Mouse (Mus musculus): Measurements from ENCODE around the gene Akap11. TPM values are rescaled to one million over a fixed set of nuclear protein-coding genes. Genes with fewer than 3 reads are reported as not detected.

Akap11 gene
- polyA plus RNA-seq, 1 experiment: 69.6 TPM

DNA sequence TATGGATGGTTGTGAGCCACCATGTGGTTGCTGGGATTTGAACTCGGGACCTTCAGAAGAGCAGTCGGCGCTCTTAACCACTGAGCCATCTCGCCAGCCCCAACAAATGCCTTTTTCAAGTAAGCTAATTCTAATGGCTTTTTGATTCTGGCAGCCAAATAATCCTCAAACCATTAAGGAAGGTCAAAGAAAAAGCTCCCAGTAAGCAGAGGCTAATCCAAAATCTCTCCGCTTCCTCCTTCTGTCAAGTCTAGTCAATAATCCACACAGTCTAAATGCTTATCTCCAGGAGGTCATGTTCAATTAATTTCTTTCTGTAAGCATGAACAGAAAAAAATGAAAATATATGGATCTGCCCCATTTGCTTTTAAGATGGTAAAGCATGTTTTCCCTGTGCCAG lies 2.0 kb downstream of the Akap11 start:
- Histone ChIP-seq H3K27ac (ENCODE audit: insufficient read depth, low read depth, low read length) (no peak overlapping the region), H3K4me1 (ENCODE audit: control insufficient read depth, insufficient read depth, low read length) (peaks cover 6% of the 10 kb centered on the region), H3K4me3 (ENCODE audit: insufficient read depth, low read depth, low read length) (no peak overlapping the region)
- TF ChIP-seq CTCF (IDR thresholded peaks at IDR 0.05; ENCODE audit: insufficient read depth, low read depth, low read length) (no peak), POLR2A (IDR thresholded peaks at IDR 0.05; ENCODE audit: insufficient read depth, low read depth, low read length) (no peak)
- WGBS: 91% methylated on average over 5 of the region's 5 CpGs

DNA sequence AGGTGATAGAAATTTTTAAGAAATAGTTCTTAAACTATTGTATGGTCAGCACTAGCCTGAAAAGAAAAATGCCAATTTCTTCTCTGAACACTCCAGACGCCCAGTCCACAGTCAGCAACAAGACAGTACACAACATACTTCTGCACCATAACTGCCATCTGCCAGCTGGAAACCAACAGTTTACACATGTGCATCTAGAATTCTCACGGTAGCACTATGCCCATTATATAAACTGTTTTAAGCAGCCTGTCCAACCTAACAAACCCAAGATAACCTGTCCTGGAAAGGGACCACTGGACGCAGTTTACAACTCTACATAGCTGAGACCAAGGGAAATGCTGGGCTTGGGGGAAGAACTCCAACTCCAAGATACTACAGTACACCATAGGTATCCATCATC lies 2.9 kb downstream of the Akap11 start:
- Histone ChIP-seq H3K27ac (ENCODE audit: insufficient read depth, low read depth, low read length) (no peak overlapping the region), H3K4me3 (ENCODE audit: insufficient read depth, low read depth, low read length) (no peak overlapping the region), H3K4me1 (ENCODE audit: control insufficient read depth, insufficient read depth, low read length) (peaks cover 5% of the 10 kb centered on the region)
- no peak for TF ChIP-seq CTCF (IDR thresholded peaks at IDR 0.05; ENCODE audit: insufficient read depth, low read depth, low read length)
- no peak for TF ChIP-seq POLR2A (IDR thresholded peaks at IDR 0.05; ENCODE audit: insufficient read depth, low read depth, low read length)
- WGBS: 82% methylated on average over 3 of the region's 3 CpGs

DNA sequence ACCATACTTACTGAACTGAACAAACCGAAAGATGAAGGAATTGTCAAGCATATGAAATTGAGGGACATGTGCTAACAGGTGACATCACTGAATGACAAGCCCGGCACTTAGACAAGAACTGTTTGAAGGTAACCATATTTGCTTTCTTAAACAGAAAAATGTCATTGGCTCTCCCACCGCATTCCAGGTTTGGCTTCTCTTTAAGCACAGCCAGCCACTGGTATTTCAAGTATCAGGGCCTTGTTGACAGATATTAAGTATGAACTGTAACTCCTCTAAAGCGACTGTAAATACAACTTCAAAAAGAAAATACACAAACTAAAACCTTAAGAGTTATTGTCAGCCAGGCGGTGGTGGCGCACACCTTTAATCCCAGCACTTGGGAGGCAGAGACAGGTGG lies 4.3 kb downstream of the Akap11 start:
- no peak overlapping the region for H3K27ac ChIP-seq (ENCODE audit: insufficient read depth, low read depth, low read length)
- WGBS: 94% methylated on average over 6 of the region's 6 CpGs
- TF ChIP-seq POLR2A (IDR thresholded peaks at IDR 0.05; ENCODE audit: insufficient read depth, low read depth, low read length): no peak
- no peak for TF ChIP-seq CTCF (IDR thresholded peaks at IDR 0.05; ENCODE audit: insufficient read depth, low read depth, low read length)
- H3K4me3 ChIP-seq (ENCODE audit: insufficient read depth, low read depth, low read length): no peak overlapping the region
- peaks cover 3% of the 10 kb centered on the region; the same call in 1 of the 2 replicates for H3K4me1 ChIP-seq (ENCODE audit: control insufficient read depth, insufficient read depth, low read length)

DNA sequence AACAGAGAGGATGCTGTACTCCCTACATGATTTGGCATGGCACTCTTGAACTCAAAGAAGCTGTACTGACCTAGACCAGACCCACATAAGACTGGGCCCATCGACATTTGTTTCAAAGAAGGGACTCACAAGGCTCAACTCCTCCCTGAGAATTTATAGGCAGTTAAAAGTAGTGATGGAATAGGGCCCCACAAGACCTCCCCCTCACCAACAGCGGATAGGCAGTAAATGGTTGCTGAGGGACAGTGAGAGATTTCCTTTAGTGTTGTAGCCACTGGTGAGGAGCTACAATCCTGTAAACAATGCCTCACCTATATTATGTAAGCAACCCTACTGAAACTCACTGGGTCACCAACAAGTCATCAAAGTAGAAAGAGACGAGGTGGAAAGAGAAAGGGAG lies 6.4 kb downstream of the Akap11 start:
- no peak overlapping the region for H3K27ac ChIP-seq (ENCODE audit: insufficient read depth, low read depth, low read length)
- TF ChIP-seq POLR2A (IDR thresholded peaks at IDR 0.05; ENCODE audit: insufficient read depth, low read depth, low read length): no peak
- TF ChIP-seq CTCF (IDR thresholded peaks at IDR 0.05; ENCODE audit: insufficient read depth, low read depth, low read length): no peak
- H3K4me3 ChIP-seq (ENCODE audit: insufficient read depth, low read depth, low read length): no peak overlapping the region
- WGBS: 80% methylated on average over 3 of the region's 3 CpGs
- peaks cover 15% of the 10 kb centered on the region for H3K4me1 ChIP-seq (ENCODE audit: control insufficient read depth, insufficient read depth, low read length)

DNA sequence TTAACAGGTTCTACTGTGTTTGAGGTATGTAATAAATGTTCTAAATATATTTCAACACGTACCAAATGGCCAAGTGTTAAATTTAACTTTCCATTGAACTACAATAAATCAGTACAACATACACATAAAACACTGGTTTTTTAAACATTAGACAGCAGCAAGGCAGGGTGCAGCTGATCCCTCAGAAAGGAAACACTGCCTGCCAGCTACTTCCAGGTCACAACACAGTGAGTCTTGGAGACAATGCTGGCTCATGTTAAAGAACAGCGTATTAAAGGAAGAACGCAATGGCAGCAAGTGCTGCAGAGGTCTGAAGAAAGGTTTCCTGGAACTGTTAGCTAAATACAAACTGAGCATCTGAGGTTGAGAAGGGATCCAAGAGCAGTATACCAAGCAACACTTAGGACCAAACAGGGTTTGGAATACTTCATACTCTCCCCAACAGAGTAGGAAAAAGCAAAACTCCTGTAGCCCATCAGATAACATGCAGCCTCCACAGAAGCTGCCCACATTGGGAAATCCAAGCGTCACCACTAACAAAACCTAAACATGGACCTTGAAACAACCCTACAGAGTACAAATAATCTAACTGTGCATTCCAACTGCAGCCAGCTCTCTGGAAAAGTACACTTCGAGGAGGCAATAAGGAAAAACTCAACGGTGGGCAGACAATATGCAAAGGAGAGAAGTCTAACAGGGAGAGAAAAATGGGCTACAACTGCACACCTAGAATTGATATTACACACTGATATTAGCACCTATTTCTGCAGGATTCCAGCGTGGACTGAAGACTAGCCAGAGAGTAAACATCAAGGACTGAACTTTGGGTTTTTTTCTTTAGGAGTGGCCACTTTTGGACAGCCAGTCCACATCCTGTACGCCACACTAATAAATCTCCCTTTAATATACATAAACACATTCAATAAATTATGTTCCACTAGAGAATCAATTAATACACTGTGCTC lies 7.9 kb downstream of the Akap11 start:
- Histone ChIP-seq H3K27ac (ENCODE audit: insufficient read depth, low read depth, low read length) (no peak overlapping the region), H3K4me1 (ENCODE audit: control insufficient read depth, insufficient read depth, low read length) (peaks cover 15% of the 10 kb centered on the region), H3K4me3 (ENCODE audit: insufficient read depth, low read depth, low read length) (no peak overlapping the region)
- TF ChIP-seq CTCF (IDR thresholded peaks at IDR 0.05; ENCODE audit: insufficient read depth, low read depth, low read length) (no peak), POLR2A (IDR thresholded peaks at IDR 0.05; ENCODE audit: insufficient read depth, low read depth, low read length) (no peak)
- WGBS: 47% methylated on average over 8 of the region's 8 CpGs

DNA sequence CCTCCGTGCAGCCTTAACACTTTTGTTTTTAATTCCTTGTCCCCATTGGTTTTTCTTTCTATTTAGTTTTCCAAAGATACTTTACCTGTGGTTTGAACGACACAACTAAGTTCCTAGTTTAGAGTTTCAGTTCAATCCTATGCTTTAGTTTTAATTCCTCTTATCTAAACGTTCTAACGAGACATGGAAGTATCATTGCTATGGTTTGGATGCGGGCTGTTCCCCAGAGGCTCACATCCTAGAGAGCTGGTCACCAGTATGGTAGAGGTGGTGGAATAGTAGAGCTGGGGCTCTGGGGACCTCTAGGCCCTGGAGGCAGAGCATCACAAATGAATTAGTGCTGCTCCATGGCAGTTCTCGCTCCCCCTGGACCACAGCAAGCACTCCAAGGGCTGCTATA lies 9.7 kb downstream of the Akap11 start:
- TF ChIP-seq POLR2A (IDR thresholded peaks at IDR 0.05; ENCODE audit: insufficient read depth, low read depth, low read length): no peak
- no peak for TF ChIP-seq CTCF (IDR thresholded peaks at IDR 0.05; ENCODE audit: insufficient read depth, low read depth, low read length)
- Histone ChIP-seq H3K27ac (ENCODE audit: insufficient read depth, low read depth, low read length) (no peak overlapping the region), H3K4me1 (ENCODE audit: control insufficient read depth, insufficient read depth, low read length) (peaks cover 15% of the 10 kb centered on the region), H3K4me3 (ENCODE audit: insufficient read depth, low read depth, low read length) (no peak overlapping the region)
- WGBS: 77% methylated on average over 6 of the region's 6 CpGs

DNA sequence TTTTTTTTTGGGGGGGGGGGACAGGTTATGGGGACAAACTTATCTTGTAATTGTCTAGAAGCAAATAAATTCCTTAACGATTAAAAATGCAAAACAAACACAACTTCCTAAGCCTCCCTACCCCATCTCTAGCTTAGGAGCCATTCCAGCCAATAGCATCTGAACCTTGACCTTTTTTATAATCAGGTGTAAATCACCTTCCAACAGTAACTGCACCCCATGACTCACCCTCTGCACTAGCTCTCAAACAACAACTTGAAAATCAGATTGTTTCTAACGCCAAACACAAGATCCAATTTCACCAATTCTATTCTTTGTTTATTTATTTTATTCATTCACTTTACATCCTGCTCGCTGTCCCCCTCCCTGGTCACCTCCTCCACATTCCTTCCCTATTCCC lies 10.1 kb downstream of the Akap11 start:
- Histone ChIP-seq H3K4me1 (ENCODE audit: control insufficient read depth, insufficient read depth, low read length) (peaks cover 13% of the 10 kb centered on the region), H3K27ac (ENCODE audit: insufficient read depth, low read depth, low read length) (no peak overlapping the region), H3K4me3 (ENCODE audit: insufficient read depth, low read depth, low read length) (no peak overlapping the region)
- 64% methylated on average over 3 of the region's 3 CpGs for WGBS
- TF ChIP-seq POLR2A (IDR thresholded peaks at IDR 0.05; ENCODE audit: insufficient read depth, low read depth, low read length) (no peak), CTCF (IDR thresholded peaks at IDR 0.05; ENCODE audit: insufficient read depth, low read depth, low read length) (no peak)

DNA sequence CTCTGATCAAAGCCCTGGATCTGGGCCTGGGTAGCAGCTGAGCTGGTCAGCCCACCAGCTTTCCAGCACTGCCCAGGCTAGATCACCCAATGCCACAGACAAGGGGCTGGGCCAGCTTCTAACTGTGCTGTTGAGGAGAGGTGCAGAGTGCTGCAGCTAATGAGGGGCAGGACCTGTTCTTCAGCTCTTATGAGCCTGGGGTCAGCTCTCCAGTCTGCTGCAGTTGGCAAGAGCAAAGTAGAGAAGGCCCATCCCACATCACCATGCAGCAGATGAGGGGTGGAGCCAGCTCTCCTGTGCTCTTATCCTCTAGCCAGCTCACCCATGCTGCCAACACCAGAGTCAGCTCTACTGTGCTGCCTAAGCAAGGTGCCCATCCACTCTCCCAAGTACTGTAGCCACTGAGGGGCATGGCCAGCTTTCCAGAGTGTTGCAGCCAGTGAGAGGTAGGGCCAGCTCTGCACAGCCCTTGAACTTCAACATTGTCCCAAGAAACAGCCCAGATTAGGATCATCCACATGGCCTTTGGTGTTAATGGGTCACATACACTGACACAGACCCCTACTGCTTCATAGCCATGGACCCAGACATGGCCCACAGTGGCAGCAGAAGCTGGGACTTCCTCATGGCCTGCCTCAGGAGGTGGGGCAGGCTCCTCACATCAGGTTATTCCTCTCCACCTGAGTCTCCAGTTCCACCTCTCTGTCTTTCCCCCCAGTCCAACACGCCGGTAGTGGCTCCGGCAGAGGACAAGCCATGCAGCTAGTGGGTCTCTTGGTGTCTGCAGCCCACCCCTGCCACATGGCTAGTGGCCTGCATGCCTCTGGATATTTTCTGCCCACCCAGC lies 10.8 kb downstream of the Akap11 start:
- TF ChIP-seq CTCF (IDR thresholded peaks at IDR 0.05; ENCODE audit: insufficient read depth, low read depth, low read length) (no peak), POLR2A (IDR thresholded peaks at IDR 0.05; ENCODE audit: insufficient read depth, low read depth, low read length) (no peak)
- 99% methylated on average over 3 of the region's 3 CpGs for WGBS
- Histone ChIP-seq H3K4me1 (ENCODE audit: control insufficient read depth, insufficient read depth, low read length) (peaks cover 12% of the 10 kb centered on the region), H3K4me3 (ENCODE audit: insufficient read depth, low read depth, low read length) (no peak overlapping the region), H3K27ac (ENCODE audit: insufficient read depth, low read depth, low read length) (no peak overlapping the region)

DNA sequence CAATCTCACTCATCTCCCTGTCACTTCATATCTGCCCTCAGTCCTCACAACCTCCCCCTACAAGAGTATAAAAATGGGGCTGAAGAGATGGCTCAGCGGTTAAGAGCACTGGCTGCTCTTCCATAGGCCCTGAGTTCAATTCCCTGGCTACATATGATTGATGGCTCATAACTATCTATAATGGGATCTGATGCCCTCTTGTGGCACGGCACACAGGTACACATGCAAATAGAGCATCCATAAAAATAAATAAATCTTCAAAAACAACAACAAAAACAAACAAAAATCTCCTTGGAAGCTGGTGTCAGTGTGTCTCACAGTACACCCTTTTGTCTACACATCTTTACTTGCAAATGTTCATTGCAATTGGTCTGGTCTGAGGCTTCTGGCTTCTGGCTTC lies 11.5 kb downstream of the Akap11 start:
- WGBS: 89% methylated on average over 2 of the region's 2 CpGs
- TF ChIP-seq CTCF (IDR thresholded peaks at IDR 0.05; ENCODE audit: insufficient read depth, low read depth, low read length): no peak
- TF ChIP-seq POLR2A (IDR thresholded peaks at IDR 0.05; ENCODE audit: insufficient read depth, low read depth, low read length): no peak
- H3K27ac ChIP-seq (ENCODE audit: insufficient read depth, low read depth, low read length): no peak overlapping the region
- no peak overlapping the region for H3K4me3 ChIP-seq (ENCODE audit: insufficient read depth, low read depth, low read length)
- peaks cover 12% of the 10 kb centered on the region for H3K4me1 ChIP-seq (ENCODE audit: control insufficient read depth, insufficient read depth, low read length)

Data from olfactory bulb, adult 2 months (tissue).